Mouse (Mus musculus) kidney, embryonic 15.5 days (tissue): ENCODE data around the gene Kif3c. TPM values are rescaled to one million over a fixed set of nuclear protein-coding genes. Genes with fewer than 3 reads are reported as not detected.
"Not testable (repeated sequence)": the region's sequence is repeated elsewhere in the genome, so short reads cannot be mapped to it uniquely, and the experiment has no call there.

ENCODE experiments used
- ATAC-seq: fragments of 200-750 bp; cut with Nextera tagmentation; replicated peaks from 2 replicates; pipeline ENCODE4 v1.8.0; 2017; ENCODE audit warnings: moderate TSS enrichment; ENCODE audit not compliant: low FRiP score
- H3K27ac ChIP-seq: fragments of 300-500 bp; sonication (generic); 2 replicates; pipeline ENCODE4 v1.5.1; 2015; ENCODE audit warnings: mild to moderate bottlenecking, inconsistent platforms
- H3K27me3 ChIP-seq: fragments of 300-500 bp; sonication (generic); 2 replicates; pipeline ENCODE4 v1.6.1; 2015; ENCODE audit warnings: inconsistent platforms
- H3K36me3 ChIP-seq: fragments of 300-500 bp; sonication (generic); 2 replicates; pipeline ENCODE4 v1.6.1; 2015; ENCODE audit warnings: inconsistent platforms
- H3K4me1 ChIP-seq: fragments of 300-500 bp; sonication (generic); 2 replicates; pipeline ENCODE4 v1.6.1; 2015; ENCODE audit warnings: inconsistent platforms
- H3K4me2 ChIP-seq: fragments of 300-500 bp; sonication (generic); 2 replicates; pipeline ENCODE4 v1.6.1; 2015; ENCODE audit warnings: moderate library complexity, mild to moderate bottlenecking, inconsistent platforms
- H3K4me3 ChIP-seq: fragments of 300-500 bp; sonication (generic); replicated peaks from 2 replicates; pipeline ENCODE4 v1.5.1; 2015; ENCODE audit warnings: mild to moderate bottlenecking, inconsistent platforms
- H3K9ac ChIP-seq: fragments of 300-500 bp; sonication (generic); 2 replicates; pipeline ENCODE4 v1.6.1; 2015; ENCODE audit warnings: mild to moderate bottlenecking, inconsistent platforms
- H3K9me3 ChIP-seq: fragments of 300-500 bp; sonication (generic); replicated peaks from 2 replicates; pipeline ENCODE4 v1.6.1; 2016; ENCODE audit warnings: inconsistent platforms
- WGBS: fragments of 180-500 bp; shearing (Covaris S2); methylation state at CpG from one replicate; pipeline ENCODE4 v1.1.7; 2015; ENCODE audit warnings: mixed read lengths; 5-methylcytosine and 5-hydroxymethylcytosine counted together
- polyA plus RNA-seq: library from polyadenylated mRNA; unstranded; fragments of >200 nt; fragmentation: Nextera tagmentation; extraction: Ambion mirVana; gene quantifications from 2 replicates; pipeline ENCODE4 v1.2.1, GENCODE M21; 2015

Gene Kif3c
- polyA plus RNA-seq, 1 experiment from 2014 or later, result 10.8 TPM

GRCm38 (mm10) chr12:3390577-3391262, 25.8 kb downstream of the Kif3c start:
- peaks cover 40% of the 10 kb centered on the region for H3K36me3 ChIP-seq
- H3K4me2 ChIP-seq, result no peak overlapping the region
- no peaks in the 10 kb centered on the region for H3K4me1 ChIP-seq
- no peak overlapping the region for H3K27ac ChIP-seq
- no peaks in the 10 kb centered on the region for H3K9me3 ChIP-seq
- H3K27me3 ChIP-seq, result no peaks in the 10 kb centered on the region
- H3K9ac ChIP-seq, result no peak overlapping the region
- H3K4me3 ChIP-seq, result no peak overlapping the region
- peak; percentile 71 for ATAC-seq
- 36% methylated on average over 12 of the region's 12 CpGs for WGBS

- 83% methylated on average over 1 of the region's 1 CpGs for WGBS
- ATAC-seq, result no peak
Measured at GRCm38 (mm10) chr12:3391276-3391675, 26.3 kb downstream of the Kif3c start.

GRCm38 (mm10) chr12:3393140-3393539, 28.2 kb downstream of the Kif3c start:
- 84% methylated on average over 4 of the region's 4 CpGs for WGBS
- H3K36me3 ChIP-seq, result peaks cover 27% of the 10 kb centered on the region
- H3K27ac ChIP-seq, result no peak overlapping the region
- H3K4me2 ChIP-seq, result no peak overlapping the region
- no peaks in the 10 kb centered on the region for H3K9me3 ChIP-seq
- no peaks in the 10 kb centered on the region for H3K27me3 ChIP-seq
- H3K9ac ChIP-seq, result no peak overlapping the region
- H3K4me1 ChIP-seq, result no peaks in the 10 kb centered on the region
- no peak overlapping the region for H3K4me3 ChIP-seq
- ATAC-seq, result no peak

More at GRCm38 (mm10) chr12:3391276-3391675, 26.3 kb downstream of the Kif3c start:
- H3K4me1 ChIP-seq, result no peaks in the 10 kb centered on the region
- H3K4me2 ChIP-seq, result no peak overlapping the region
- H3K36me3 ChIP-seq, result peaks cover 37% of the 10 kb centered on the region
- no peak overlapping the region for H3K9ac ChIP-seq
- H3K27me3 ChIP-seq, result no peaks in the 10 kb centered on the region
- H3K9me3 ChIP-seq, result no peaks in the 10 kb centered on the region
- H3K27ac ChIP-seq, result no peak overlapping the region
- no peak overlapping the region for H3K4me3 ChIP-seq

- no peak for ATAC-seq
- H3K9me3 ChIP-seq, result no peaks in the 10 kb centered on the region
- no peak overlapping the region for H3K9ac ChIP-seq
- H3K4me1 ChIP-seq, result no peaks in the 10 kb centered on the region
- WGBS, result 93% methylated on average over 8 of the region's 8 CpGs
- H3K4me2 ChIP-seq, result no peak overlapping the region
- H3K36me3 ChIP-seq, result peaks cover 23% of the 10 kb centered on the region
- no peaks in the 10 kb centered on the region for H3K27me3 ChIP-seq
- no peak overlapping the region for H3K27ac ChIP-seq
- H3K4me3 ChIP-seq, result no peak overlapping the region
Measured at GRCm38 (mm10) chr12:3396931-3397330, 32.0 kb downstream of the Kif3c start.

- H3K27ac ChIP-seq, H3K27me3 ChIP-seq, H3K4me3 ChIP-seq, ATAC-seq, H3K4me2 ChIP-seq, H3K4me1 ChIP-seq, H3K9ac ChIP-seq, H3K9me3 ChIP-seq: not testable (repeated sequence)
- WGBS, result 94% methylated on average over 3 of the region's 3 CpGs
- H3K36me3 ChIP-seq, result peaks cover 46% of the 10 kb centered on the region
Measured at GRCm38 (mm10) chr12:3405662-3406061, 40.7 kb downstream of the Kif3c start.

- ATAC-seq, result no peak
Measured at GRCm38 (mm10) chr12:3406585-3406984, 41.7 kb downstream of the Kif3c start.

GRCm38 (mm10) chr12:3414956-3415355, 50.0 kb downstream of the Kif3c start:
- Histone ChIP-seq H3K4me1 (no peaks in the 10 kb centered on the region), H3K9me3 (no peaks in the 10 kb centered on the region), H3K36me3 (peaks cover 22% of the 10 kb centered on the region), H3K27ac (no peak overlapping the region), H3K27me3 (no peaks in the 10 kb centered on the region), H3K9ac (no peak overlapping the region), H3K4me3 (no peak overlapping the region), H3K4me2 (no peak overlapping the region)
- 93% methylated on average over 4 of the region's 4 CpGs for WGBS
- no peak for ATAC-seq

More at GRCm38 (mm10) chr12:3406585-3406984, 41.7 kb downstream of the Kif3c start:
- Histone ChIP-seq H3K36me3 (peaks cover 40% of the 10 kb centered on the region), H3K4me3 (no peak overlapping the region), H3K27ac (no peak overlapping the region), H3K27me3 (no peaks in the 10 kb centered on the region), H3K4me1 (no peaks in the 10 kb centered on the region), H3K4me2 (no peak overlapping the region), H3K9me3 (no peaks in the 10 kb centered on the region), H3K9ac (no peak overlapping the region)
- WGBS, result 91% methylated on average over 6 of the region's 6 CpGs

- no peaks in the 10 kb centered on the region for H3K4me1 ChIP-seq
- H3K9me3 ChIP-seq, result no peaks in the 10 kb centered on the region
- no peak overlapping the region for H3K9ac ChIP-seq
- no peak overlapping the region for H3K4me3 ChIP-seq
- H3K27me3 ChIP-seq, result no peaks in the 10 kb centered on the region
- no peak for ATAC-seq
- peaks cover 41% of the 10 kb centered on the region for H3K36me3 ChIP-seq
- no peak overlapping the region for H3K27ac ChIP-seq
- WGBS, result 88% methylated on average over 3 of the region's 3 CpGs
- H3K4me2 ChIP-seq, result no peak overlapping the region
Measured at GRCm38 (mm10) chr12:3418761-3419160, 53.8 kb downstream of the Kif3c start.

- WGBS, result 86% methylated on average over 2 of the region's 2 CpGs
- Histone ChIP-seq H3K27ac (no peak overlapping the region), H3K9ac (no peak overlapping the region), H3K9me3 (no peaks in the 10 kb centered on the region), H3K4me3 (no peak overlapping the region), H3K4me1 (peaks cover 8% of the 10 kb centered on the region), H3K27me3 (no peaks in the 10 kb centered on the region), H3K36me3 (peaks cover 32% of the 10 kb centered on the region), H3K4me2 (no peak overlapping the region)
- no peak for ATAC-seq
Measured at GRCm38 (mm10) chr12:3420519-3420918, 55.6 kb downstream of the Kif3c start.

GRCm38 (mm10) chr12:3422786-3423185, 57.9 kb downstream of the Kif3c start:
- Histone ChIP-seq H3K9ac (no peak overlapping the region), H3K4me1 (peaks cover 10% of the 10 kb centered on the region), H3K4me2 (no peak overlapping the region), H3K36me3 (peaks cover 19% of the 10 kb centered on the region), H3K9me3 (no peaks in the 10 kb centered on the region), H3K27ac (no peak overlapping the region), H3K27me3 (no peaks in the 10 kb centered on the region), H3K4me3 (no peak overlapping the region)
- 94% methylated on average over 1 of the region's 1 CpGs for WGBS
- ATAC-seq, result no peak

GRCm38 (mm10) chr12:3424179-3424578, 59.2 kb downstream of the Kif3c start:
- Histone ChIP-seq H3K9ac (no peak overlapping the region), H3K4me3 (no peak overlapping the region), H3K4me2 (no peak overlapping the region), H3K9me3 (no peaks in the 10 kb centered on the region), H3K27ac (no peak overlapping the region), H3K4me1 (peaks cover 18% of the 10 kb centered on the region), H3K36me3 (peaks cover 19% of the 10 kb centered on the region), H3K27me3 (no peaks in the 10 kb centered on the region)
- no peak for ATAC-seq
- WGBS, result 89% methylated on average over 2 of the region's 2 CpGs

GRCm38 (mm10) chr12:3425375-3426341, 60.7 kb downstream of the Kif3c start:
- peak overlapping the region; percentile 53 for H3K9ac ChIP-seq
- H3K4me3 ChIP-seq, result peak overlapping the region; percentile 97
- H3K27me3 ChIP-seq, result no peaks in the 10 kb centered on the region
- peaks cover 15% of the 10 kb centered on the region for H3K36me3 ChIP-seq
- ATAC-seq, result peak; percentile 57
- peak overlapping the region; percentile 99 for H3K27ac ChIP-seq
- H3K9me3 ChIP-seq, result no peaks in the 10 kb centered on the region
- peak overlapping the region; percentile 57 for H3K4me2 ChIP-seq
- 41% methylated on average over 15 of the region's 15 CpGs for WGBS
- H3K4me1 ChIP-seq, result peaks cover 18% of the 10 kb centered on the region
